Mouse (Mus musculus): ENCODE data around the gene Tmem230. TPM values are rescaled to one million over a fixed set of nuclear protein-coding genes. Genes with fewer than 3 reads are reported as not detected.
A peak's percentile ranks its signal among the peaks of the same experiment; 100 is the strongest.
"Not testable (repeated sequence)": the region's sequence is repeated elsewhere in the genome, so short reads cannot be mapped to it uniquely, and the experiment has no call there.

The Tmem230 gene
- 45.3 and 49.3 TPM in 2 replicates for polyA plus RNA-seq (2015; fragmentation: Nextera tagmentation; extraction: Ambion mirVana)

DNA sequence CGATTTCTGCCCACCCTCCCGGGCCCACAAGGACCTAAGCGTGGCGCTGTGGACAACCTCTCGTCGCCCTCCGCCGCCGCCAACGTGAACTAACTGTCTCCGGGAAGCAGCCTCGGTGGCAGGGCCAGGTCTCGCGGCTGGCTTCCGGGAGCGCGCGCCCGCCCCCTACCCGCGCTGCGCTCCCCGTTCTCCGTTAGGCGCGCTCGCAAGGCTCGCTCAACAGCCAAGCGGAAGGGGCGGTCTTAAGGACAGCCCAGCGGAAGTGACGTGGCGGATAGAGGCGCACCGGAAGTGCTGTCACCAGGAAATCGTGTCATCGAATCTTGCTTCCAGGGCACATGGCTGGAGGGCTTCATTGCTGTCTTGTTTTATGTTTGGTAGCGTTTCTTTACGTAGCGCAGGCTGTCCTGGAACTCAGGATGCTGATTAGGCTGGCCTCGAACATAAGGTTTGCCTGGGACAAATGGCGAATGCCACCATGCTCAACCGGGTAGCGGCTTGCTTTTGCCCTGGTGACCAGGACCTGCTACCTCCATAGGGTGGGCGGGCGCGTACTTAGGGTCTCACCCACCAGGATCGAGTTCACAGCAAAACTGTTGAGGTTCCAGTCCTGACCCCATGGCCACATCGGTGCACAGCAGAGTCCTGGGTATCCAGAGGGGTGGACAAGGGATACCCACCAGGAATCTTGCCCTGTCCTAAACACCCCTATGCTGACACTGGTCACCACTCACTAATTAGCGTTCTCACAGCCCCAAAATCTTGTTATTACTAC lies at the start of gene Tmem230:
Gene Tmem230, minus strand, starts transcription at position 269 of the 775 bp plus-strand sequence.
- Histone ChIP-seq H3K4me3 (ENCODE audit: low read length) (peak within 1 kb of the TSS; percentile 63), H3K9me3 (ENCODE audit: control insufficient read depth, low read length) (no peaks in the 10 kb centered on the region), H3K4me2 (ENCODE audit: low read depth, low read length) (peak within 1 kb of the TSS; percentile 84), H3K27me3 (ENCODE audit: control insufficient read depth, insufficient read depth, low read depth, low read length) (no peaks in the 10 kb centered on the region), H3K36me3 (ENCODE audit: control insufficient read depth, insufficient read depth, low read length) (peaks cover 4% of the 10 kb centered on the region; the same call in 1 of the 2 replicates), H3K27ac (ENCODE audit: low read length) (peak within 1 kb of the TSS; percentile 74), H3K9ac (ENCODE audit: low read length) (peak within 1 kb of the TSS; percentile 72), H3K4me1 (replicated peaks; ENCODE audit: control insufficient read depth, insufficient read depth, low read length) (peaks cover 13% of the 10 kb centered on the region)
- peak; percentile 94 for ATAC-seq (ENCODE audit: low read depth)
- WGBS = 5% methylated on average over 50 of the region's 50 CpGs

DNA sequence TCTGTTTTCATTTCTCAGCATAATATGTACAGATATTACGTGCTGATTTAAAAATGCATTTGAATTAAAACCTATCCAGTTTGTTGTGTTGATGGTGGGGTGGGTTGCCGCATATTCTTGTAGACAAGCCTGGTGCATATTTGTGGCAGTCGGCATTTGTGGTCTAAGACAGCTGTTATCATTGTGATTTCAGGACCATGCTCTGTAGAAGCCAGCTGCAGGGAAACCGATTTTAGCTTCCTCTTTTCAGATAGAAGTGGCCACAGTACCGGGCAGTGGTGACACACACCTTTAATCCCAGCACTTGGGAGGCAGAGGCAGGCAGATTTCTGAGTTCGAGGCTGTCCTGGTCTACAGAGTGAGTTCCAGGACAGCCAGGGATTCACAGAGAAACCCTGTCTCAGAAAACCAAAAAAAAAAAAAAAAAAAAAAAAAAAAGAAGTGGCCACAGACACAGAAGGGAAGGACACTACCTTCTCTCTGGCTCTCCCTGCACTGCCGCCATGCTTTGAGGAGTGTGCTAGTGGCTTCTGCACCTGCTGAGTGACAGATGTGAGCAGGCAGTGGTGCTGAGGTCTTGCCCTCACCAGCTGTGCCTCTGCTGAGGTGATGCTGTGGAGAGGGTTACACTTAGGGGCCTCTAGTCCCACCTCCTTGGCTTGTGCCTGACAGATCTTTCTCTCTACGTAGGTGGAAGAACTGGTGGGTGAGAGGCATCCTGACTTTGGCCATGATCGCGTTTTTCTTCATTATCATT lies 46.3 kb upstream of the Tmem230 start:
- Histone ChIP-seq H3K27ac (ENCODE audit: low read length) (no peak overlapping the region), H3K4me2 (ENCODE audit: low read depth, low read length) (no peak overlapping the region), H3K36me3 (ENCODE audit: control insufficient read depth, insufficient read depth, low read length) (peaks cover 13% of the 10 kb centered on the region), H3K9me3 (ENCODE audit: control insufficient read depth, low read length) (no peaks in the 10 kb centered on the region), H3K27me3 (ENCODE audit: control insufficient read depth, insufficient read depth, low read depth, low read length) (no peaks in the 10 kb centered on the region), H3K4me1 (replicated peaks; ENCODE audit: control insufficient read depth, insufficient read depth, low read length) (peaks cover 16% of the 10 kb centered on the region), H3K4me3 (ENCODE audit: low read length) (no peak overlapping the region), H3K9ac (ENCODE audit: low read length) (no peak overlapping the region)
- ATAC-seq (ENCODE audit: low read depth) = no peak
- WGBS = 88% methylated on average over 10 of the region's 10 CpGs

DNA sequence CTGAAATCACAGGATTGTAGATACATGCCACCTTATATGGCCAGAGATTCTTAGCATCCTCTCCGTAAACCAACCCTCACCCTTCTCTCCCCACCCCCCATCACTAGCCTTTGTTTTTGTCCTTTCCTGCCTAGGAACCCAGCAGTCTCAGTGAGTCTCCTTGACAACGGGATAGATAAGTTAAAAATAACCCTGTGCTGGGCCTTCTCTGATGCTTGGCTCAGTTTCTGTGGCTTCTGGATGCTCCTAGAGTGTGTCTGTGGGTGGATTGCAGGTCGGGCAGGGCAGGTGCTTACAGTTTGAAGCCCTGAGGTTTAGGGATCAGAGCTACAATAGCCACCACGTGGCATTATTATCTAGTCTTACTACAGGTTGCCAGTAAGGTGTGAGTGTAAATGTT lies 44.5 kb upstream of the Tmem230 start:
- no peak overlapping the region for H3K27ac ChIP-seq (ENCODE audit: low read length)
- no peaks in the 10 kb centered on the region for H3K9me3 ChIP-seq (ENCODE audit: control insufficient read depth, low read length)
- no peak overlapping the region for H3K9ac ChIP-seq (ENCODE audit: low read length)
- 24% methylated on average over 4 of the region's 4 CpGs for WGBS
- H3K4me3 ChIP-seq (ENCODE audit: low read length) = no peak overlapping the region
- ATAC-seq (ENCODE audit: low read depth) = 0 out of 2 replicates have a peak, but pooled peaks have one; percentile 26
- H3K4me2 ChIP-seq (ENCODE audit: low read depth, low read length) = no peak overlapping the region
- peaks cover 16% of the 10 kb centered on the region for H3K4me1 ChIP-seq (replicated peaks; ENCODE audit: control insufficient read depth, insufficient read depth, low read length)
- H3K36me3 ChIP-seq (ENCODE audit: control insufficient read depth, insufficient read depth, low read length) = peaks cover 3% of the 10 kb centered on the region
- H3K27me3 ChIP-seq (ENCODE audit: control insufficient read depth, insufficient read depth, low read depth, low read length) = no peaks in the 10 kb centered on the region

- Histone ChIP-seq H3K27me3 (ENCODE audit: control insufficient read depth, insufficient read depth, low read depth, low read length) (no peaks in the 10 kb centered on the region), H3K4me1 (replicated peaks; ENCODE audit: control insufficient read depth, insufficient read depth, low read length) (peaks cover 14% of the 10 kb centered on the region), H3K9me3 (ENCODE audit: control insufficient read depth, low read length) (no peaks in the 10 kb centered on the region; the same call in 1 of the 2 replicates), H3K4me3 (ENCODE audit: low read length) (no peak overlapping the region), H3K36me3 (ENCODE audit: control insufficient read depth, insufficient read depth, low read length) (peaks cover 3% of the 10 kb centered on the region), H3K4me2 (ENCODE audit: low read depth, low read length) (no peak overlapping the region), H3K27ac (ENCODE audit: low read length) (no peak overlapping the region), H3K9ac (ENCODE audit: low read length) (no peak overlapping the region)
- 54% methylated on average over 3 of the region's 3 CpGs for whole genome bisulfite sequencing
- ATAC-seq (ENCODE audit: low read depth) = peak; percentile 58
These were observed 43.7 kb upstream of the Tmem230 start for GRCm38 (mm10) chr2:132291265-132291664.

GRCm38 (mm10) chr2:132290808-132291207 lies 43.2 kb upstream of the Tmem230 start:
- Histone ChIP-seq H3K36me3 (ENCODE audit: control insufficient read depth, insufficient read depth, low read length) (peaks cover 3% of the 10 kb centered on the region), H3K27ac (ENCODE audit: low read length) (no peak overlapping the region), H3K27me3 (ENCODE audit: control insufficient read depth, insufficient read depth, low read depth, low read length) (no peaks in the 10 kb centered on the region), H3K9me3 (ENCODE audit: control insufficient read depth, low read length) (no peaks in the 10 kb centered on the region; the same call in 1 of the 2 replicates), H3K9ac (ENCODE audit: low read length) (no peak overlapping the region), H3K4me1 (replicated peaks; ENCODE audit: control insufficient read depth, insufficient read depth, low read length) (peaks cover 14% of the 10 kb centered on the region), H3K4me3 (ENCODE audit: low read length) (no peak overlapping the region), H3K4me2 (ENCODE audit: low read depth, low read length) (no peak overlapping the region)
- ATAC-seq (ENCODE audit: low read depth) = no peak
- WGBS = 53% methylated on average over 6 of the region's 6 CpGs

DNA sequence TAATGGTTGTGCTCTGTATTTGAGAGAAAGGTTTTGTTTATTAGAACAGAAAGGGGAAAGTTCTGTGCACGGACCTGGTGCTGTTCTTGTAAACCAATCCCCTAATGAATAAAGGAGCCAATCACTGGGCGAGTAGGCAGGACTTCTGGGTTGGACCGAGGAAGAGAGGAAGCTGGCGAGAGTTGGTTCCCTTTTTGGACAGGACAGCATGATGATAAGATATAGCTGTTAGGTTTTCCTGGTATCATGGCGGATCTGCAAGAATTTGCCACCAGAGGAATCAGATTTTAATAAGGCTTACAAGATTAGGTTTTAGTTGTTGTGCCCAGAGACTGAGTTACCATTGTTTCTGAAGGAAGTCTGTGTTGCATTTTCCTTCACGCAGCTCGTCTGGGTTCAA lies 41.6 kb upstream of the Tmem230 start:
- not testable (repeated sequence) for H3K36me3 ChIP-seq (ENCODE audit: control insufficient read depth, insufficient read depth, low read length); H3K27me3 ChIP-seq (ENCODE audit: control insufficient read depth, insufficient read depth, low read depth, low read length); H3K27ac ChIP-seq (ENCODE audit: low read length); H3K9ac ChIP-seq (ENCODE audit: low read length); H3K4me3 ChIP-seq (ENCODE audit: low read length); ATAC-seq (ENCODE audit: low read depth); H3K9me3 ChIP-seq (ENCODE audit: control insufficient read depth, low read length); H3K4me2 ChIP-seq (ENCODE audit: low read depth, low read length)
- peaks cover 28% of the 10 kb centered on the region for H3K4me1 ChIP-seq (replicated peaks; ENCODE audit: control insufficient read depth, insufficient read depth, low read length)
- WGBS = 55% methylated on average over 5 of the region's 7 CpGs

DNA sequence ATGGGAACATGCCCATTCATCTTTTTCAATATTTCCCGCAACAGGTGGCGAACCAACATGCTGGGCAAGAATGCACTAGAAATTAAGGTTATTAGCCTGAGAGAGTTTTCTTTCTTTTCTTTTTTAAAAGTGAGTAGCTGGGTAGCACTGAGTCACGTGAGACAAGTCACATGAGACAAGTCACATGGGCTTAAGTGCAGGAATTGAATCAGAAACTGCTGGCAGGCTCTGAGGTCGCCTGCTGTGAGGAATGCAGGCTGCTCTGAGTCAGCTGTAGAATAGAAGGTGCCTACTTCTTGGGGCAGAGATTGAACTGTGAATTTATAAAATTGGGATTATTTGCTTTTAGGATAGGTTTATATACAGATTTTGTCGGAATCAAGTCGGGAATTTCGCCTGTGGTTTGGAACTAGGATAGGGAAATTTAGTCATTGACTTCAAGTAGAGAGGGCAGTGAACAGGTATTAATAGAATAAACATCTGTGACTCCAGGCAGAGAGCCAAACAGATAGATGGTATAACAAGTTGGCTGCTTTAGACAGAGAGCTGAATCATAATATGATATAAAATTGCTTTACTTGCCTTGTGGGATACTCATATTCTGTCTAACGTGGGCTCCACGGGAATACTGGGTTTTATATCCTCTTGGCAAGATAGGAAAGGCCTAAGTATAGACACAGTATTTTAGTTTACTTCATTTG lies 38.9 kb upstream of the Tmem230 start:
- 82% methylated on average over 9 of the region's 9 CpGs for WGBS
- Histone ChIP-seq H3K9me3 (ENCODE audit: control insufficient read depth, low read length) (no peaks in the 10 kb centered on the region; the same call in 1 of the 2 replicates), H3K36me3 (ENCODE audit: control insufficient read depth, insufficient read depth, low read length) (no peaks in the 10 kb centered on the region), H3K4me3 (ENCODE audit: low read length) (no peak overlapping the region), H3K4me2 (ENCODE audit: low read depth, low read length) (no peak overlapping the region), H3K27me3 (ENCODE audit: control insufficient read depth, insufficient read depth, low read depth, low read length) (no peaks in the 10 kb centered on the region), H3K27ac (ENCODE audit: low read length) (no peak overlapping the region), H3K9ac (ENCODE audit: low read length) (no peak overlapping the region), H3K4me1 (replicated peaks; ENCODE audit: control insufficient read depth, insufficient read depth, low read length) (peaks cover 48% of the 10 kb centered on the region)
- no peak for ATAC-seq (ENCODE audit: low read depth)

DNA sequence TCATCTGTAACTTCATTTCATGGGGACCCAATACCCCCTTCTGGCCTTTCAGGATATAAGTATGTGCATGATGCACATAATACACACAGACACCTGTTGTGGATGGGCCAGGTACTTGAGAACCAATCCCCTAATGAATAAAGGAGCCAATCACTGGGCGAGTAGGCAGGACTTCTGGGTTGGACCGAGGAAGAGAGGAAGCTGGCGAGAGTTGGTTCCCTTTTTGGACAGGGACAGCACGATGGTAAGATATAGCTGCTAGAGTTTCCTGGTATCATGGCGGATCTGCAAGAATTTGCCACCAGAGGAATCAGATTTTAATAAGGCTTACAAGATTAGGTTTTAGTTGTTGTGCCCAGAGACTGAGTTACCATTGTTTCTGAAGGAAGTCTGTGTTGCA lies 38.1 kb upstream of the Tmem230 start:
- ATAC-seq (ENCODE audit: low read depth); H3K4me2 ChIP-seq (ENCODE audit: low read depth, low read length); H3K27me3 ChIP-seq (ENCODE audit: control insufficient read depth, insufficient read depth, low read depth, low read length); H3K9ac ChIP-seq (ENCODE audit: low read length); H3K36me3 ChIP-seq (ENCODE audit: control insufficient read depth, insufficient read depth, low read length); H3K9me3 ChIP-seq (ENCODE audit: control insufficient read depth, low read length); H3K4me3 ChIP-seq (ENCODE audit: low read length): not testable (repeated sequence)
- 89% methylated on average over 5 of the region's 5 CpGs for WGBS
- Histone ChIP-seq H3K4me1 (replicated peaks; ENCODE audit: control insufficient read depth, insufficient read depth, low read length) (peaks cover 40% of the 10 kb centered on the region), H3K27ac (ENCODE audit: low read length) (peak overlapping the region; percentile 73; the same call in 1 of the 2 replicates)

All from lung, embryonic 16.5 days (tissue).